Mouse (Mus musculus) brain, embryonic 18.5 days (tissue): Measurements from ENCODE around the gene Trpm8.

Experiments used
- DNase-seq: peaks from one replicate; pipeline ENCODE4 v3.0.0-alpha.2; 2012; ENCODE audit warnings: low read depth, low spot score

Gene Trpm8

GRCm38 (mm10) chr1:88301121-88302014 is 23.9 kb downstream of the Trpm8 start:
- no peak for DNase-seq

GRCm38 (mm10) chr1:88302057-88302740 is 24.7 kb downstream of the Trpm8 start:
- no peak for DNase-seq

- no peak for DNase-seq
Observed at GRCm38 (mm10) chr1:88303762-88304161, 26.3 kb downstream of the Trpm8 start.

- DNase-seq, result no peak
Observed at GRCm38 (mm10) chr1:88304261-88304985, 27.0 kb downstream of the Trpm8 start.

- DNase-seq, result no peak
Observed at GRCm38 (mm10) chr1:88305018-88305795, 27.7 kb downstream of the Trpm8 start.

GRCm38 (mm10) chr1:88306543-88306942 is 29.1 kb downstream of the Trpm8 start:
- no peak for DNase-seq

GRCm38 (mm10) chr1:88307180-88307579 is 29.7 kb downstream of the Trpm8 start:
- no peak for DNase-seq

- no peak for DNase-seq
Observed at GRCm38 (mm10) chr1:88309020-88309419, 31.6 kb downstream of the Trpm8 start.

- no peak for DNase-seq
Observed at GRCm38 (mm10) chr1:88309905-88310304, 32.4 kb downstream of the Trpm8 start.

GRCm38 (mm10) chr1:88310349-88310748 is 32.9 kb downstream of the Trpm8 start:
- no peak for DNase-seq

- DNase-seq, result no peak
Observed at GRCm38 (mm10) chr1:88317279-88317678, 39.8 kb downstream of the Trpm8 start.

GRCm38 (mm10) chr1:88318531-88319060 is 41.1 kb downstream of the Trpm8 start:
- no peak for DNase-seq

GRCm38 (mm10) chr1:88320821-88321395 is 43.4 kb downstream of the Trpm8 start:
- no peak for DNase-seq

GRCm38 (mm10) chr1:88322146-88322545 is 44.7 kb downstream of the Trpm8 start:
- no peak for DNase-seq

GRCm38 (mm10) chr1:88323101-88323500 is 45.6 kb downstream of the Trpm8 start:
- no peak for DNase-seq

GRCm38 (mm10) chr1:88339481-88339880 is 62.0 kb downstream of the Trpm8 start:
- no peak for DNase-seq

- DNase-seq, result no peak
Observed at GRCm38 (mm10) chr1:88342615-88343014, 65.2 kb downstream of the Trpm8 start.

- DNase-seq, result no peak
Observed at GRCm38 (mm10) chr1:88345580-88345979, 68.1 kb downstream of the Trpm8 start.

- no peak for DNase-seq
Observed at GRCm38 (mm10) chr1:88348496-88349005, 71.1 kb downstream of the Trpm8 start.

- DNase-seq, result no peak
Observed at GRCm38 (mm10) chr1:88350761-88351160, 73.3 kb downstream of the Trpm8 start.

- DNase-seq, result no peak
Observed at GRCm38 (mm10) chr1:88355025-88355424, 77.6 kb downstream of the Trpm8 start.
